Mouse (Mus musculus): ENCODE measurements at regions not wholly inside any gene's neighbourhood (a gene's known extent, or its start where the extent isn't known, plus 50 kb on each side); places are given as distances from the start of the nearest gene placed in this dataset.

- TF ChIP-seq CTCF (IDR thresholded peaks at IDR 0.05; ENCODE audit: low read depth), result no peak
- TF ChIP-seq EP300 (IDR thresholded peaks at IDR 0.05; ENCODE audit: low read depth), result no peak
These were observed 269.7 kb upstream of the Sulf2 start for GRCm38 (mm10) chr2:166425141-166425540.
